Mouse (Mus musculus): Measurements from ENCODE around the gene Zbtb4. TPM values are rescaled to one million over a fixed set of nuclear protein-coding genes. Genes with fewer than 3 reads are reported as not detected.
A peak's percentile ranks its signal among the peaks of the same experiment; 100 is the strongest.

Gene Zbtb4
- polyA plus RNA-seq, 1 experiment from 2014 or later, result 2.7 TPM

- H3K4me3 ChIP-seq (replicated peaks), result no peak within 1 kb of the TSS
- H3K9ac ChIP-seq, result no peak within 1 kb of the TSS
- ATAC-seq (ENCODE audit: insufficient read depth, low FRiP score, low read depth), result no peak
- H3K4me2 ChIP-seq, result no peak within 1 kb of the TSS
- WGBS, result 86% methylated on average over 3 of the region's 3 CpGs
- no peaks in the 10 kb centered on the region for H3K9me3 ChIP-seq
- H3K27ac ChIP-seq, result no peak within 1 kb of the TSS
- no peaks in the 10 kb centered on the region for H3K27me3 ChIP-seq (replicated peaks)
- no peaks in the 10 kb centered on the region for H3K4me1 ChIP-seq
- H3K36me3 ChIP-seq, result peaks cover 14% of the 10 kb centered on the region
Observed at GRCm38 (mm10) chr11:69822080-69822479, 56.4 kb downstream of the Zbtb4 start, which contains the start of gene Spem1. Spem1 (minus strand) TSS chr11:69822180.

DNA sequence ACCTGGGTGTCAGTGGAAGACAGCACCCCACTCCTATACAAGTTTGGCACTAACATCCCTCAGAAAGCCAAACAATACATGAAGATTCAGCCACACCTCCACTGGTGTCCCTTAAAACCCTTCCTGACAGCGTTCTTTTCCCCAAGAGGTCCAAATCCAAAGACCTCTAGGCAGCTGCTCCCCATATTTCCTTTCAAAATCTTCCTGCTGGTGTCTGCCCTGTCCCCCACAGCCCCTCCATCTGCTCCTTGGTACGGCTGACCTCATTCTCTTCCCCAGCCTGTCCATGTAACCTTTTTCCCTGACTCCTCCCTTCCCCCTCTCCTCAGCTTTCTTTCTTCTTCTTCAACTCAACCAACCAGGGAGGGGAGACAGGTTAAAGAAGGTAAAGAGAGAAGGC is 57.7 kb downstream of the Zbtb4 start:
- 73% methylated on average over 2 of the region's 2 CpGs for WGBS
- H3K27ac ChIP-seq, result no peak overlapping the region
- H3K9ac ChIP-seq, result no peak overlapping the region
- H3K36me3 ChIP-seq, result peaks cover 25% of the 10 kb centered on the region
- no peaks in the 10 kb centered on the region for H3K27me3 ChIP-seq (replicated peaks)
- no peak overlapping the region for H3K4me2 ChIP-seq
- H3K4me3 ChIP-seq (replicated peaks), result no peak overlapping the region
- ATAC-seq (ENCODE audit: insufficient read depth, low FRiP score, low read depth), result no peak
- H3K4me1 ChIP-seq, result no peaks in the 10 kb centered on the region
- no peaks in the 10 kb centered on the region for H3K9me3 ChIP-seq

- 69% methylated on average over 5 of the region's 5 CpGs for WGBS
Observed at GRCm38 (mm10) chr11:69828832-69829231, 63.1 kb downstream of the Zbtb4 start.

GRCm38 (mm10) chr11:69833554-69833953 is 67.8 kb downstream of the Zbtb4 start:
- H3K36me3 ChIP-seq, result no peaks in the 10 kb centered on the region
- H3K27me3 ChIP-seq (replicated peaks), result peaks cover 3% of the 10 kb centered on the region; the same call in 1 of the 2 replicates
- H3K9me3 ChIP-seq, result no peaks in the 10 kb centered on the region
- peak overlapping the region; percentile 91 for H3K4me2 ChIP-seq
- peaks cover 33% of the 10 kb centered on the region for H3K4me1 ChIP-seq
- no peak overlapping the region for H3K27ac ChIP-seq
- WGBS, result 60% methylated on average over 8 of the region's 8 CpGs
- 0 out of 2 replicates have a peak overlapping the region, but pooled peaks have one; percentile 0 for H3K9ac ChIP-seq
- H3K4me3 ChIP-seq (replicated peaks), result peak overlapping the region; percentile 41
- ATAC-seq (ENCODE audit: insufficient read depth, low FRiP score, low read depth), result no peak

More at GRCm38 (mm10) chr11:69828832-69829231, 63.1 kb downstream of the Zbtb4 start:
- Histone ChIP-seq H3K4me3 (replicated peaks) (no peak overlapping the region), H3K27me3 (replicated peaks) (no peaks in the 10 kb centered on the region), H3K36me3 (peaks cover 25% of the 10 kb centered on the region), H3K4me1 (peaks cover 9% of the 10 kb centered on the region), H3K9ac (no peak overlapping the region), H3K9me3 (no peaks in the 10 kb centered on the region), H3K4me2 (no peak overlapping the region), H3K27ac (no peak overlapping the region)
- no peak for ATAC-seq (ENCODE audit: insufficient read depth, low FRiP score, low read depth)

Other genes with a start within 250 kb of the Zbtb4 start
- 0.81 and 1.1 TPM in 2 replicates for gene Dnah2, start 216.8 kb upstream of the Zbtb4 start, polyA plus RNA-seq (2015; fragmentation: Nextera tagmentation; extraction: Ambion mirVana)
- 10.4 and 12.6 TPM in 2 replicates for gene Efnb3, start 205.7 kb upstream of the Zbtb4 start, polyA plus RNA-seq (2015; fragmentation: Nextera tagmentation; extraction: Ambion mirVana)
- gene Wrap53, start 185.7 kb upstream of the Zbtb4 start, polyA plus RNA-seq (2015; fragmentation: Nextera tagmentation; extraction: Ambion mirVana), result 21.6 and 24.5 TPM in 2 replicates
- gene Trp53, start 185.6 kb upstream of the Zbtb4 start, polyA plus RNA-seq (2015; fragmentation: Nextera tagmentation; extraction: Ambion mirVana), result 122 and 130 TPM in 2 replicates
- 7.5 and 7.7 TPM in 2 replicates for gene Atp1b2, start 160.0 kb upstream of the Zbtb4 start, polyA plus RNA-seq (2015; fragmentation: Nextera tagmentation; extraction: Ambion mirVana)
- 0.99 and 2.1 TPM in 2 replicates for gene Shbg, start 148.0 kb upstream of the Zbtb4 start, polyA plus RNA-seq (2015; fragmentation: Nextera tagmentation; extraction: Ambion mirVana)
- gene Sat2, start 143.9 kb upstream of the Zbtb4 start, polyA plus RNA-seq (2015; fragmentation: Nextera tagmentation; extraction: Ambion mirVana), result 14.4 and 17.8 TPM in 2 replicates
- gene Fxr2, start 132.9 kb upstream of the Zbtb4 start, polyA plus RNA-seq (2015; fragmentation: Nextera tagmentation; extraction: Ambion mirVana), result 21.0 and 27.0 TPM in 2 replicates
- 3.7 and 6.0 TPM in 2 replicates for gene Sox15, start 110.6 kb upstream of the Zbtb4 start, polyA plus RNA-seq (2015; fragmentation: Nextera tagmentation; extraction: Ambion mirVana)
- 58.7 and 66.1 TPM in 2 replicates for gene Mpdu1, start 103.3 kb upstream of the Zbtb4 start, polyA plus RNA-seq (2015; fragmentation: Nextera tagmentation; extraction: Ambion mirVana)
- gene Cd68, start 99.8 kb upstream of the Zbtb4 start, polyA plus RNA-seq (2015; fragmentation: Nextera tagmentation; extraction: Ambion mirVana), result 15.5 and 16.3 TPM in 2 replicates
- gene Eif4a1, start 93.5 kb upstream of the Zbtb4 start, polyA plus RNA-seq (2015; fragmentation: Nextera tagmentation; extraction: Ambion mirVana), result 442 and 514 TPM in 2 replicates
- gene Senp3, start 83.8 kb upstream of the Zbtb4 start, polyA plus RNA-seq (2015; fragmentation: Nextera tagmentation; extraction: Ambion mirVana), result 69.1 and 74.5 TPM in 2 replicates
- 0.31 and 0.61 TPM in 2 replicates for gene Tnfsf13, start 80.1 kb upstream of the Zbtb4 start, polyA plus RNA-seq (2015; fragmentation: Nextera tagmentation; extraction: Ambion mirVana)
- gene Tnfsf12, start 70.1 kb upstream of the Zbtb4 start, polyA plus RNA-seq (2015; fragmentation: Nextera tagmentation; extraction: Ambion mirVana), result 8.0 and 8.9 TPM in 2 replicates
- gene Tnfsfm13, start 69.8 kb upstream of the Zbtb4 start, polyA plus RNA-seq (2015; fragmentation: Nextera tagmentation; extraction: Ambion mirVana), result 3.3 and 3.5 TPM in 2 replicates
- gene Polr2a, start 7.3 kb upstream of the Zbtb4 start, polyA plus RNA-seq (2015; fragmentation: Nextera tagmentation; extraction: Ambion mirVana), result 21.0 and 25.8 TPM in 2 replicates
- 0.12 TPM in 1 of 2 replicates, not detected in the other for gene Slc35g3, start 3.9 kb upstream of the Zbtb4 start, polyA plus RNA-seq (2015; fragmentation: Nextera tagmentation; extraction: Ambion mirVana)
- gene Chrnb1, start 30.0 kb downstream of the Zbtb4 start, polyA plus RNA-seq (2015; fragmentation: Nextera tagmentation; extraction: Ambion mirVana), result 5.1 and 6.0 TPM in 2 replicates
- gene Fgf11, start 35.9 kb downstream of the Zbtb4 start, polyA plus RNA-seq (2015; fragmentation: Nextera tagmentation; extraction: Ambion mirVana), result 2.2 and 2.4 TPM in 2 replicates
- 19.9 and 20.4 TPM in 2 replicates for gene Tmem102, start 39.7 kb downstream of the Zbtb4 start, polyA plus RNA-seq (2015; fragmentation: Nextera tagmentation; extraction: Ambion mirVana)
- not detected in 2 replicates for gene Gm39566, start 49.4 kb downstream of the Zbtb4 start, polyA plus RNA-seq (2015; fragmentation: Nextera tagmentation; extraction: Ambion mirVana)
- gene Spem2, start 52.6 kb downstream of the Zbtb4 start, polyA plus RNA-seq (2015; fragmentation: Nextera tagmentation; extraction: Ambion mirVana), result not detected in 2 replicates
- not detected in 2 replicates for gene Spem1, start 56.3 kb downstream of the Zbtb4 start, polyA plus RNA-seq (2015; fragmentation: Nextera tagmentation; extraction: Ambion mirVana)
- gene Nlgn2, start 71.9 kb downstream of the Zbtb4 start, polyA plus RNA-seq (2015; fragmentation: Nextera tagmentation; extraction: Ambion mirVana), result 6.3 and 7.4 TPM in 2 replicates
- gene Tmem256, start 72.6 kb downstream of the Zbtb4 start, polyA plus RNA-seq (2015; fragmentation: Nextera tagmentation; extraction: Ambion mirVana), result 400 and 416 TPM in 2 replicates
- 80.8 and 81.3 TPM in 2 replicates for gene Plscr3, start 80.5 kb downstream of the Zbtb4 start, polyA plus RNA-seq (2015; fragmentation: Nextera tagmentation; extraction: Ambion mirVana)
- gene Tnk1, start 92.8 kb downstream of the Zbtb4 start, polyA plus RNA-seq (2015; fragmentation: Nextera tagmentation; extraction: Ambion mirVana), result 12.9 and 15.4 TPM in 2 replicates
- gene Tmem95, start 112.1 kb downstream of the Zbtb4 start, polyA plus RNA-seq (2015; fragmentation: Nextera tagmentation; extraction: Ambion mirVana), result not detected in 2 replicates
- 7.8 and 9.2 TPM in 2 replicates for gene Kctd11, start 115.5 kb downstream of the Zbtb4 start, polyA plus RNA-seq (2015; fragmentation: Nextera tagmentation; extraction: Ambion mirVana)
- 5.0 and 6.1 TPM in 2 replicates for gene Acap1, start 129.6 kb downstream of the Zbtb4 start, polyA plus RNA-seq (2015; fragmentation: Nextera tagmentation; extraction: Ambion mirVana)
- 7.5 and 10.4 TPM in 2 replicates for gene 2810408A11Rik, start 135.1 kb downstream of the Zbtb4 start, polyA plus RNA-seq (2015; fragmentation: Nextera tagmentation; extraction: Ambion mirVana)
- 7.2 and 8.0 TPM in 2 replicates for gene Neurl4, start 135.2 kb downstream of the Zbtb4 start, polyA plus RNA-seq (2015; fragmentation: Nextera tagmentation; extraction: Ambion mirVana)
- gene Gps2, start 148.0 kb downstream of the Zbtb4 start, polyA plus RNA-seq (2015; fragmentation: Nextera tagmentation; extraction: Ambion mirVana), result 66.2 and 69.1 TPM in 2 replicates
- gene Eif5a, start 156.0 kb downstream of the Zbtb4 start, polyA plus RNA-seq (2015; fragmentation: Nextera tagmentation; extraction: Ambion mirVana), result 1,591 and 1,597 TPM in 2 replicates
- gene Ybx2, start 169.9 kb downstream of the Zbtb4 start, polyA plus RNA-seq (2015; fragmentation: Nextera tagmentation; extraction: Ambion mirVana), result 2.9 and 3.3 TPM in 2 replicates
- gene Slc2a4, start 182.3 kb downstream of the Zbtb4 start, polyA plus RNA-seq (2015; fragmentation: Nextera tagmentation; extraction: Ambion mirVana), result 26.3 and 28.9 TPM in 2 replicates
- 438 and 517 TPM in 2 replicates for gene Cldn7, start 198.9 kb downstream of the Zbtb4 start, polyA plus RNA-seq (2015; fragmentation: Nextera tagmentation; extraction: Ambion mirVana)
- gene Ctdnep1, start 215.2 kb downstream of the Zbtb4 start, polyA plus RNA-seq (2015; fragmentation: Nextera tagmentation; extraction: Ambion mirVana), result 23.0 and 23.2 TPM in 2 replicates
- gene Elp5, start 216.6 kb downstream of the Zbtb4 start, polyA plus RNA-seq (2015; fragmentation: Nextera tagmentation; extraction: Ambion mirVana), result 92.9 and 99.4 TPM in 2 replicates
- 459 and 473 TPM in 2 replicates for gene Gabarap, start 225.2 kb downstream of the Zbtb4 start, polyA plus RNA-seq (2015; fragmentation: Nextera tagmentation; extraction: Ambion mirVana)
- 59.4 and 61.8 TPM in 2 replicates for gene Phf23, start 229.9 kb downstream of the Zbtb4 start, polyA plus RNA-seq (2015; fragmentation: Nextera tagmentation; extraction: Ambion mirVana)
- gene Dvl2, start 234.7 kb downstream of the Zbtb4 start, polyA plus RNA-seq (2015; fragmentation: Nextera tagmentation; extraction: Ambion mirVana), result 31.9 and 33.9 TPM in 2 replicates
- gene Acadvl, start 249.5 kb downstream of the Zbtb4 start, polyA plus RNA-seq (2015; fragmentation: Nextera tagmentation; extraction: Ambion mirVana), result 84.8 and 95.4 TPM in 2 replicates